Mouse (Mus musculus): Measurements from ENCODE around the gene Irf8. TPM values are rescaled to one million over a fixed set of nuclear protein-coding genes. Genes with fewer than 3 reads are reported as not detected.

The Irf8 gene
- total RNA-seq, 2 experiments from 2014 or later = 2.4 to 3.0 TPM

DNA sequence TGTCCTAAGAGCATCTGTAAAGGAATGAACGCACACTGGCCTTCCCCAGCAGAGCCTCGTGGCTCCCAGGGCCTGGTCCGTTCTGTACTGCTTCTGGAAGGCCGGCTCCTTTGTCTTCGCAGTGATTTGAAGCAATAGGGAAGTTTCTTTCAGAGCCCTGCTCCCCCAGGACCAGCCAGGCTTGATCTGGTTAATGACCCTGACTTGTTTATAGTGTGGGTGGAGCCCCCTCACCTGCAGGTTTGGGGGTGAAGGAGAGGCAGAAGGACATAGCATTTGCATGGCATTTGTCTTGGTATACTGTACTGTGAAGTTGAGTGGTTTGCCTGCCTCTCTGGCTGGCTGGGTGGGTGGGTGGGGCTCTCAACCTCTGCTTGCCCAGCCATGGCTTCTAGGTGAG lies 8.3 kb downstream of the Irf8 start:
- intact Hi-C loops (cut with DNase I; ENCODE audit: low total_unique reads) = loop anchor here (2.0 kb wide), 1 partner anchor 50 kb away; no protein-coding TSS in a partner anchor
- no peak for DNase-seq

DNA sequence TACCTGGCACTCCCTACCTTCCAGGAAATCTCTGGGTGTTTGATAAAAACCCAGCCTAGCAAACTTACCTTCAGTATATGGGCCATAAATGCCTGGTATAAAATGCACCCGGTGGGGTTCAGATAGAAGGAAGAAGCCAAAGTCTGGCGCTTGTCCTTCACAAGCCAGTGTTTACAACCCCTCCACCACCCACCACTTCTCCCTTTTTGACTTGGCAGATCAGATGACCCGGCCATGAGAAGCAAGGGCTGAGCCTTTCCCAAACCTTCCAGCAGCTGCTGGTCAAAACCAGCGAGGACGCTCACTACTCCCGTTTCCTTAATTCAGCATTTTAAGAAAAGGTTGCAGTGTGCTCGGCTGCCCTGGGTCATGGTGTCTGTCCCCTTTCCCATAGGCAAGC lies 9.1 kb downstream of the Irf8 start:
- intact Hi-C loops (cut with DNase I; ENCODE audit: low total_unique reads) = loop anchor here (2.0 kb wide), 1 partner anchor 50 kb away; no protein-coding TSS in a partner anchor
- no peak for DNase-seq

DNA sequence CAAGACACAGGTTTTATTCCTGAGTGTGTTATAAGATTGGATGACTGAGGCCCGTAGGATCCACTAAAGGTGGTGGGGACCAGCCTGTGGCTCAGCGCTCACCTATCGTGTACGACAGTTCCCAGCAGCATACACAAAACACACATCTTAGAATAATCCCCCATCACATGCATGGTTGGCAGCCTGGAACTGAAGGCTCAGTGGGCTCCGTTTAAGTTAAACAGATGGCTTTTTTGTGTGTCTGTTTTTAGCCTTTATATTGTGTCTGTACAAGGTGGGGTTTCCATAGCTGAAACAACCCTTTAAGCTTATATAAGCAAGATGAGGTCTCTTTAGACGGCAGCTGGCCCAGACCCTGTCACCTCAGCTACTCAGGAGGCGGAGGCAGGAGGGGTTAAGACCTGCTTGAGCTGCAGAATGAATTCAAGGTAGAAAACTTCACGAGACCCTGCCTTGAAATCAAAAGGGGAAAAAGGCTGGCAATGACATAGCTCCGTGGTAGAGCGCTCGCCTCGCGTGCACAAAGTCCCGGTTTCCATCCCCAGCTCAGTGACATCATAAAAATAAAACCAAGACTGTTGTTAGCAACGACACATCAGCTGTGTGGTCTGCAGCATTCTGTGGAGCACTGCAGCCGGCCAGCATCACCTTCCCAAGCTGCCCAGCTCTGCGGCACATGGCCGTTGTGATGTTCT lies 10.0 kb downstream of the Irf8 start:
- intact Hi-C loops (cut with DNase I; ENCODE audit: low total_unique reads) = no loop called here
- no peak for DNase-seq

DNA sequence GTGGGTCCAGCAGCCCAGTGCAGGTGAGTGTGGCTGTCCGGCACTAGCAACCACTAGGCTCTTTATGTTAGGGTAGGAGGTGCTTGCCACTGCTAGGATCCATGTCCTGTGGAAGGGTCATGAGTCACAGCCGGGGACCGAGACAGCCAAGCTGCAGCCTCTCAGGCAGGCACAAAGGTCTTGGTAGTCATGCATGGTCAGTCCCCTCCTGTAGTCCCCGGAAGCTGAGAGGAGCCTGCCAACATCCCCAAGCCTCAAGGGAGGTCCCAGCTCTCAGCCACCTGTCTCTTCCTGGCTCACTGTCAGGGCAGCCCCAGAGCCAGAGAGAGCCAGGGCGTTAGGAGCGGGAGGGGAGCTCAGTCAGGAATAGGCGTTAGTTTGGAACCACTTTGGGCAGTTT lies 11.1 kb downstream of the Irf8 start:
- no peak for DNase-seq
- intact Hi-C loops (cut with DNase I; ENCODE audit: low total_unique reads) = no loop called here

DNA sequence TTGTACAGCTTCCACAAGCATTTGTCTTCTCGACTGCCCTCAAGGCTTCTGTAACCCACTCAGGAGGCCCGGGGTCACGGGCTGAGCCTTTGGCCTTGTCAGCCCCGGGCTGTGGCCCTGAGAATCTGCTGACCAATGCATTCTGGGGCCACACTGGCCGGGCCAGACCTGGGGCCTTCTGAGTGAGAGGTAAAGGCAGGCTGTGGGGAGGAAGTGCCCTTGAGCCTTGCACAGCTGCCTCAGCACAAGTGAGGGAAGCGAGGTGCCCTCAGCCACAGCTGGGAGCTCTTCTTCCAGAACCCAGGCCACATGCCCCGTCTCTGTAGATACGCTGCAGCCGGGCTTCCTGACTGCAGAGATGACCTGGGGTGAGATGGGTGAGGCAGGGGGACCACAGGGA lies 14.5 kb downstream of the Irf8 start:
- intact Hi-C loops (cut with DNase I; ENCODE audit: low total_unique reads) = no loop called here
- no peak for DNase-seq

DNA sequence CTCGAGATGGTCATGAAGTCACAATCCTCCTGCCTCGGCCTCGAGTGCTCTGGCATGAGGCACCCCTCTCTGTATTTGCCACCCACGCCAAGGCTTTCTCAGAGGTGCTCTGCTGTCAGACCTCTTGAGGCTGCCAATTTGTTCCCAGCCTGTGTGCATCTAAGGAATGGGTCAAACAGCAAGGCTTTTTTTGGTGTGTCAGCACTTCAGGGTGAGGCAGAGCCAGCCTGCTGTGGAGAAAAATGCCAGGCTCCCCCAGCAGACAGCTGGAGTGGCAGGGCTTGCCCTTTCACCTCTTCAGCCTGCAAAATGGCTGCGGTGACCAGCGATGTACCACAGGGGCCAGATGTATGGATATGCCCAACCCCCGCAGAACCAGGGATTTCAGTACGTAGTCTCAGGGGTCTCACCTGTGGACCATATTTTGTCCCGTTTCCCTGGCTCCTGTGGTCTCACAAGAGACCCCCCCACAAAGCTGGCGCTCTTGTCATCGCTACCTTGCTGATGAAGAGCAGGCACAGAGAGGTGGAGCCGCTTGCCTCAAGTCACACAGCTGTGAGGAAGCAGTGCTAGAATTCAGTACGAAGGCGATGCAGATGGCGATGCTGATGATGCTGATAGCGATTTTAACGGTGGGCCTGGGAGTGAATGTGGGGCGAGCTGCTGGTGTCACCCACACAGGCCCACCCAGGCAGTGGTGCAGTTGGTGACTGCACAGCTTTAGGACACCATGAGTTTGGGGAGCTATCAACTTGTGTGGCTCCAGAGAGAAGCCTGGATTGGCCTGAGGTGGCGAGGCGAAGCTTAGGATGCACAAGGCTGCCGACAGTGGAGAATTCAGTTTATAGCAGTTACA lies 15.3 kb downstream of the Irf8 start:
- intact Hi-C loops (cut with DNase I; ENCODE audit: low total_unique reads) = no loop called here
- no peak for DNase-seq

DNA sequence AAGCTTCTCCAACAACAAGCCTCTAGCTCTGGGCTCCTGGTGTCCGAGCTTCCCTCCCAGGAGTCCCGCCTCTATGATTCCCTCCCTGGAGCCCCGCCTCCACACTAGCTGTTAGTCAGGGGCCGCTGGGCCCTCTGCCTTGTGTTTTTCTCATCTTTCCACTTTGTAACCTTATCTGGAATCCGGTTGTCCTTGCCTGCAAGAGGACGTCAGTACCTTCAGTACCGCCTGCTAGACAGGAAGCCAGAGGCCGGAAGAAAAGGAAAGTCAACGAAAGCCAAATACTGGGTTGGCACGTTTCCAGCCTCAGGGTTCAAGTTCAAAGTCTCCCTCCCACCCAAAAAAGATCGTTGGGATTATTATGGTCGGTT lies 15.9 kb downstream of the Irf8 start:
- peak; percentile 82 for DNase-seq
- intact Hi-C loops (cut with DNase I; ENCODE audit: low total_unique reads) = no loop called here

DNA sequence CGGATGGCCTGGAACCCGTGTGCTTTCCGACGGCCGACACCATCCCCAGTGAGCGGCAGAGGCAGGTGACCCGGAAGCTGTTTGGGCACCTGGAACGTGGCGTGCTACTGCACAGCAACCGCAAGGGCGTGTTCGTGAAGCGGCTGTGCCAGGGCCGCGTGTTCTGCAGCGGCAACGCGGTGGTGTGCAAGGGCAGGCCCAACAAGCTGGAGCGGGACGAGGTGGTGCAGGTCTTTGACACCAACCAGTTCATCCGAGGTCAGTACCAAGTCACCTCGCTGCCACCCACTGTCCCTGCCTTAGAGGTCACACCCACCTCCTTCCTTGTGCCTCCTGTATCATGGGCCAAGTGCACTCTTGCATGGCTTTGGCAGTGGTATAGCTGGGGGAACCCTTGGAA lies 17.3 kb downstream of the Irf8 start:
- DNase-seq = no peak
- intact Hi-C loops (cut with DNase I; ENCODE audit: low total_unique reads) = no loop called here

DNA sequence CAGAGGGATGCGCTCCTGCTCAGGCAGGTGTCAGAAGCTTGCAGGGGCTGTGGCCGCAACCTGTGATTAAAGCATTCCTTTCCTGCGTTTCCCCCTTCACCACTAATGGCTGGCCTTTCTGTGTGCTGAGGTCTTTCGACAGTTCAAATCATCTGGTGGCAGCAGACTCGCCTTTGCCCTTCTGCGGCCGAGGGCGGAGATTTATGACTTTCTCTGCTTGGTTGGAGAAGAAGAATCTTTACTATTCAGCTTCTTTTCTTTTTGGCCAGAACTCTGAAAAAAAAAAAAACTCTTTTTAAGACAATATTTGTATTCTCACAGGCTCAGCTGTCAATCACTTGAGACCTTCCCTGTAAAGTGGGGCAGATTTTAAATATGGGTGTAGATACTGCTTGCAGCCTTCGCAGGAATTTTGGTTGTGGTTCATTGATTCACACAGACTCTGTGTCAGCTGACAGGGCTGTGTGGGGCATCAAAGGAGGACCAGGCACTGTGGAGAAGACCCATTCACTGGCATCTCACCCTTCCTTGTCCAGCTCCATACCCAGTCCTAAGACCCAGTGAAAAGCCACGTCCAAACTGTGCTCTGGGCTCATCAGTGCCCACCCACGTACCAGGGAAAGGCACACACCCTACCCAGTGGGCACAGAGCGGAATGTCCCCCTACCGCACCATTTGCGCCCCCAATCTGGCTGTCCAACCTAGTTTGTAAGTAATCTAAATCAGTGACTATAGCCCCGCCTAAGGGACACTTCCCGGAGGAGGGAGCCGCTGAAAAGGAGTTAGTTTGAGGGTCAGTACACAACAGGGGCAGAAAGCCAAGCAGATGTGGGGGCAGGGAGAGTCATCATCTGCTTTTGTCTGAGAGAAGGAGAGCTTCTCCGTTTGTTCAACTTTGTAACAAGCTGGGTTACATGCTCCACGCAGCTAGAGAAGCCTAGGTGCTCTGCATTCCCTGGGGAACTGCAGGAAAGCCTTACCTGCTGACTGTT lies 19.4 kb downstream of the Irf8 start:
- intact Hi-C loops (cut with DNase I; ENCODE audit: low total_unique reads) = no loop called here
- DNase-seq = no peak

DNA sequence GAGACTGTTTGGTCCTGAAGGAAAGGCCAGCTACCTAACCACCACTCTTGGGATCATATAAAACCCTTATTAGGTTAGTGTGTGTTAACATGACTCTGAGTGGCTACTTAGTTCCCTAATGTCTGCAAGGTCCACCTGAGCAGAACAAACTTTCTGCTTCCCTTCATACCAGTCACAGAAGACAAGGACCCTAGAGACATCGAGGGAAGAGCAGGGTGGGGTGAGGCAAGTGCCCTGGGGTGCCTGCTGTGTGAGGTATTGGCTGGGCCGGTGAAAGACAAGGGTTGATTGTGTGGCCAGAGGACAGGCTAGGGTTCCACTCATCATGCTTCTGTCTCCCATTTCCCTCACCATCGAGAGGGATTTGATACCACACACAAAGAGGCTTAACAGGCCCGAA lies 21.8 kb downstream of the Irf8 start:
- DNase-seq = no peak
- intact Hi-C loops (cut with DNase I; ENCODE audit: low total_unique reads) = no loop called here

DNA sequence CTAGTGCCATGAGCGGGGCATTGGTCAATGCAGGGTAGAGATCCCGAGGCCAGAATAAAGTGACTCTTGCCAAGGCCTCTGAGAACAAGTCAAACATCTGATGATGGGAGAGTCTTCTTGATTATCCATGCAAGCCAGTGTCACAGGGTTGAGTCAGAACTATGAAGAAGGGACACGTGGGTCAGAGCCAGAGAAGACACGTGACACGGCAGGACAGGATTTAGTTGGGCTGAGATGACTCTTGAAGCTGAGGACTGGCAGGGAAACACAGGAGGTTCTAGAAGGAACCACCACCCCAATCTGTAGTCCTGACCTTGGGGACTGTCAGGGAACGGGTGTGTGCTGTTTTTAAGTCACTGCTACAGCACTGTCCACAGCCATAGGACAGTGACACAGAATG lies 23.7 kb downstream of the Irf8 start:
- no peak for DNase-seq
- intact Hi-C loops (cut with DNase I; ENCODE audit: low total_unique reads) = no loop called here

DNA sequence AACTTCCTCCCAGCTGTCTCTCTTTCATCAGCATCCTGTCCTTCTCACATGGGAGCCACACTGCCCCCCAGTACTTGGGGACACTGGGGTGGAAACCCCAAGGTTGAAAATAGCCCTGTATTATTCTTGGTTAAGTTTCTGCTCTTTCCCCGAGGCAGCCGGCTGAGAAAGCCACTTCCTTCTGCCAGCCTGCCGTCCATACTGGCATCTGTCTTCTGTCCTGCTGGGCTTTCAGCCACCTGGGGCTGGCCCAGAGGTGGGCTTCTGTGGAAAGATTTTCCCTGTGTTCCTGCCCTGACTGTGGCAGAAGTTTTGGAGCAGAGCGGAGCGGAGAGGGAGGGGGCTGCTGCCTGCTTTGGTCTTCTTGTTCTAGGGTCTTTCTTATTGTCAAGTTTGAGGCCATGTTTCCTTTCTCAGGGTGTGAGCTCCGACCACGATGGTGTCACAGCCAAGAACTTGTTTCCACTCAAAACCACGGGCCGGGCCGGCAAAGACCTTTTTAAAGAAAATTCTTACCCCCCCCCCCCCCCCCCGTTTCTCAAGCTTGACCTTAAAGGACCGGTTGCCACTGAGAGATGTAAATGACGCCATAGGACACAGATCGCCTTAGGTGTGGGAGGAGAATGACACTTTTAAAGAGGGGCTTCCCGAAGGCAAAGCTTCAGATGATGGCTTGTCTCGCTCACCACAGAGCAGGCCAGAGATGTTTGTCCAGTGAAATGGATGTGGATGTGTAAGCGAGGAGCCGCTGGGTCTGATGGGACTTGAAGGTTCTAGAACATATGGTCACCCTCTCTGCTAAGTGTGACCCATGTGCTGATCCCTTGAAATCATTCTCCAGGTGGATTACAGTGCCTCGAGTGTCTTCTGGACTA lies 24.4 kb downstream of the Irf8 start:
- no peak for DNase-seq
- intact Hi-C loops (cut with DNase I; ENCODE audit: low total_unique reads) = no loop called here

DNA sequence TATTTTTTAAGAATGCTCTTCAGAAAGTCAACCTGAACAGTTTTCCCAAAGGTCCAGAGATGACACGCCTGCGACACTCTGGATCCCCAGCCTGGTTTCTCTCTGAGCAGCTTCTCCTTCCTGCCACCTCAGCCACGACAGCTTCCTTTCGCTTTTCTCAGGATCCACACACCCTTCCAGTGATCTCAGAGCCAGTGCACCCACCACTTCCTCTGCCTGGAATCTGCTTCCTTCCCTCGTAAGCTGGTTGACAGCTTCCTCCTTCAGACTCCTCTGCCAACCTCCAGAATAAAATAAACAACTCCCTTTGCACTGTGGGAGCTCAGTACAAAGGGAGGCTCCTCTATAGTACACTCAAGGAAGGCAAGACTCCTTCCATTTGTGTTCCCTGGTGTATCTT lies 27.1 kb downstream of the Irf8 start:
- intact Hi-C loops (cut with DNase I; ENCODE audit: low total_unique reads) = no loop called here
- DNase-seq = no peak

DNA sequence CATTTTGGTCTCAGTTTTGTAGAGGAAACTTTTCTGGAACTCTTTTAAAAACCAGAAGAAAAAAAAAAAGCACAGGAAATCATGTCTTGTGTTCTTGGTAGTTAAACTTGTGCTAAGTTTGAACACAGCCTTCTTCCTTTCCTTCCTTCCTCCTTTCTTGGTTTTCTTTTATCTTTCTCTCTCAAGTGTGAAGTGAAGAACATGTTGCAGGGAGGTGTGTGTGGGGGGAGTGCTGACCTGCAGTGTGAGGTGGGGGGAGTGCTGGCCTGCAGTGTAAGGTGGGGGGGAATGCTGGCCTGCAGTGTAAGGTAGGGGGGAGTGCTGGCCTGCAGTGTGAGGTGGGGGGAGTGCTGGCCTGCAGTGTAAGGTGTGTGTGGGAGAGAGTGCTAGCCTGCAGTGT lies 28.5 kb downstream of the Irf8 start:
- intact Hi-C loops (cut with DNase I; ENCODE audit: low total_unique reads) = no loop called here
- no peak for DNase-seq

DNA sequence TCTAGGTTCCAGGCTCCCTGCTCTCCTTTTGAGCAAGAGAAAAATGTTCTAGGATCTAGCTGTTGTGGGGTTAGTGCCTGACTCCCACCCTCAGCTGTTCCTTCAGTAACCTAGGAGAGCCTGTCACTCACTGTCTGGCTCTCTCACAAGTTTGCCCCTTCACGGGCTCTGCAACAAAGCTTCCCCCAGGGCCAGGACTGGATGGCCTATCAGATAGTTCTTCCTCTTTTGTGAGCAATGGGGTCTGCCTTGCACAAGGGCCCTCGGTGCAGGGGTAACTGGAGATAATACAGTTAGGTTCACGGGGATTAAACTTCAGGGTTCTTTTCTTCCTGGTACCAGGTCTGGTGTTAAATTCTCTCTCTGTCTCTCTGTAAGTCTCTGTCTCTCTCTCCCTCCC lies 30.5 kb downstream of the Irf8 start:
- DNase-seq = no peak
- intact Hi-C loops (cut with DNase I; ENCODE audit: low total_unique reads) = no loop called here

DNA sequence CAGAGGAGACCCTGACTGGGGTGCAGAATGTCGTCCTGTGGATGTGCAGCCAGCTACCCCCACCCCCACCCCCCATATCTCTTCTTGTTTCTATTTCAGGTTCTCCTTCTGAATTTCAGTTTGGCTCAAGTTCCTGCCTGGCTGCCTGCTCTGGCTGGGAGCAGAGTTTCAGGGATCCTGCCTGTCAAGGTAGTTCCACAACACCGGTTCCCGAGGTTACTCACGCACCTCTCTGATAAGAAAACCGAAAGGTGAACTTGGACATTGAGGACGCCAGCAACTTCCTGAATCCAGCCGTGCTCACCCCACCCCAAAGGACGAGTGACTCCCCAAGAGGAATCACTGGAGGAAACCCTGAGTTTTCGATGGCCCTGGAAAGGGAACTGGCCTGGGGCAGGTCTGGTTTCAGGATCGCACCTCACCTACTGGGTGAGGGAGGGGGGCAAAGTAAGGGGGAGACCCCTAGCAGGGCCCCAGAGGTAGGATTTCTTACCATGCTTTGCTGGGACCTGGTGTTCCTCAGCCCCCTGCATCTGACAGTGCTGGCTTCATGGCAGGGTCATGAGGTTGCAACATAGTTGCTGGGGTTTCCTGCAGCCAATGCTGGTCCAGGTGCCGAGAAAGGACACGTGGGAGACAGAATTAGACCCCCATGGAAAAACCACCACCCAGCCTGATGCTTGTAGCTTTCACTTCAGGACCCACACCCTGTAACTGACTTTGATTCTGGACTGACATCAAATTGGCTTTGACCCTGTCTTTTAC lies 32.5 kb downstream of the Irf8 start:
- DNase-seq = no peak

DNA sequence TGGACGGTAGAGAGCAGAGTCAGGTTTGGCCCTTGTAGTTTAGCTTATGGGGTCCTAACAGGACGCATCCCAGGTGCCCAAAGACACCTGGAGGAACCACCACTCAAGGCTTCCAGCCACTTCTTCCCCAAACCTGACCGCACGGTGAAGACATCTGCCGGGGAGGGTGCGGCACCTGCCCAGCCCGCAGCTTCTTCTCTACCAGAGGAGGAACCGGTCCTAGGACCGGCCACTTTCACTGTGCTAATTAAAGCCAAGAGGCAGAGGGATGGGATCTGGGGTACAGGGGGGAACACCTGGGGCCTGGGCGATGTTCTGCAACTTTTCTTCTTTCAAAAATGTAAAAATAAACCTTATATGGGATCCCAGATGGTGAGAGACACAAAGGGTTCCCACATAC lies 41.0 kb downstream of the Irf8 start:
- DNase-seq = no peak

More for the DNA sequence above, 32.5 kb downstream of the Irf8 start:
- intact Hi-C loops (cut with DNase I; ENCODE audit: low total_unique reads) = no loop called here

DNA sequence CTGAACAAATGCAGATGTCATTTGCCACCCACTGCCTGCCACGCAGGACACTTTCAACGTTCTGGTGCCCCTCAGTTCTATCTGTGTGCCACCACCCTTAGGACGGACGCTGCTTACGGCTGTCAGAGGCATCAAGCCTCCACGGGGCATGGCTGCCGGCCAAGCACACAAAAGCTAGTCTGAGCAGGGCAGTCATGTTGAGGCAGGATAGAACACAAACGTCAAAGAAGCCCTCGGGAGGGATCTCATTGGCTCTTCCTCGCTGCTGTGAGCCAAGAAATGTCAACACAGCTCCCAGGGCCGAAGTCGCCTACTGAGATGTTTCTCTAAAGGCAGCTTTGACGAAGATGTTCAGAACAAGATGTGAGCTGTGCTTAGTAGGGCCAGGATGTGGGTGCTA lies 41.6 kb downstream of the Irf8 start:
- intact Hi-C loops (cut with DNase I; ENCODE audit: low total_unique reads) = no loop called here

More for the DNA sequence above, 41.0 kb downstream of the Irf8 start:
- intact Hi-C loops (cut with DNase I; ENCODE audit: low total_unique reads) = no loop called here

More for the DNA sequence above, 41.6 kb downstream of the Irf8 start:
- DNase-seq = no peak
